Mouse (Mus musculus) lung, adult 2 months (tissue): ENCODE results near the gene Dpysl4. TPM values are rescaled to one million over a fixed set of nuclear protein-coding genes. Genes with fewer than 3 reads are reported as not detected.

Source experiments
- DNase-seq: peaks from one replicate; pipeline ENCODE4 v3.0.0; 2022
- H3K4me1 ChIP-seq: fragments of 200-500 bp; 2 replicates; pipeline ENCODE4 v1.6.1; 2011; ENCODE audit warnings: low read length; ENCODE audit not compliant: control insufficient read depth, insufficient read depth
- H3K4me3 ChIP-seq: fragments of 200-500 bp; replicated peaks from 2 replicates; pipeline ENCODE3; 2011; ENCODE audit warnings: low read depth, mild to moderate bottlenecking, control low read depth, low read length; ENCODE audit errors: extremely low read depth
- CTCF ChIP-seq: fragments of 200-500 bp; IDR thresholded peaks from 2 replicates; pipeline ENCODE4 v1.5.1; 2011; ENCODE audit warnings: mild to moderate bottlenecking, low read length, control low read depth; ENCODE audit not compliant: insufficient read depth
- POLR2A ChIP-seq: fragments of 200-500 bp; IDR thresholded peaks from 2 replicates; pipeline ENCODE4 v1.6.1; 2011; ENCODE audit warnings: low read depth, mild to moderate bottlenecking, control low read depth, low read length, borderline replicate concordance; ENCODE audit errors: extremely low read depth
- WGBS: fragments of 180-500 bp; shearing (Covaris S2); methylation state at CpG from one replicate; pipeline ENCODE4 v1.1.7; 2018; 5-methylcytosine and 5-hydroxymethylcytosine counted together
- polyA plus RNA-seq: library from polyadenylated mRNA; depleted of rRNA; stranded (reverse); fragments of >200 nt; gene quantifications from 2 replicates; pipeline ENCODE4 v1.2.3, GENCODE M21; 2012

Gene Dpysl4
- polyA plus RNA-seq, 1 experiment: 0.40 TPM

DNA sequence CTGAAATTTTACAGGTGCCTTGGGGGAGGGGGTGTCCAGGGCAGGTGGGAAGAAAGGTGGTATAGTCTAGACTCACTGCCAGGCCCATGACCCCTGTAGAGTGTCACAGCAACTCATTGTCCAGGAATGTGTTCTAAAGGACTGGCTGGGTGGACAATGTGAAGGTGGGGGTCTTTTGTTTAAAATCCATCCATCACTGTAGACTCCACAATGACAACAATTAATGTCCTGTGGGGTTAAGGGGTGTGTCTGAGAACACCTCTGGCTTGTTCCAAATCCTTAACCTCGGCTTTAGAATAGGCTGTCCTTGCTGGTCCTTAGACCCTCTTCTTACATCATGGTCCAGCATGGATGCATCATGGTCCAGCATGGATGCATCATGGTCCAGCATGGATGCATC lies 1.5 kb upstream of the Dpysl4 start:
- H3K4me3 ChIP-seq: no peak overlapping the region
- 45% methylated on average over 1 of the region's 1 CpGs for WGBS
- DNase-seq: no peak
- TF ChIP-seq POLR2A: no peak
- TF ChIP-seq CTCF: no peak
- H3K4me1 ChIP-seq: peaks cover 2% of the 10 kb centered on the region; the same call in 1 of the 2 replicates

DNA sequence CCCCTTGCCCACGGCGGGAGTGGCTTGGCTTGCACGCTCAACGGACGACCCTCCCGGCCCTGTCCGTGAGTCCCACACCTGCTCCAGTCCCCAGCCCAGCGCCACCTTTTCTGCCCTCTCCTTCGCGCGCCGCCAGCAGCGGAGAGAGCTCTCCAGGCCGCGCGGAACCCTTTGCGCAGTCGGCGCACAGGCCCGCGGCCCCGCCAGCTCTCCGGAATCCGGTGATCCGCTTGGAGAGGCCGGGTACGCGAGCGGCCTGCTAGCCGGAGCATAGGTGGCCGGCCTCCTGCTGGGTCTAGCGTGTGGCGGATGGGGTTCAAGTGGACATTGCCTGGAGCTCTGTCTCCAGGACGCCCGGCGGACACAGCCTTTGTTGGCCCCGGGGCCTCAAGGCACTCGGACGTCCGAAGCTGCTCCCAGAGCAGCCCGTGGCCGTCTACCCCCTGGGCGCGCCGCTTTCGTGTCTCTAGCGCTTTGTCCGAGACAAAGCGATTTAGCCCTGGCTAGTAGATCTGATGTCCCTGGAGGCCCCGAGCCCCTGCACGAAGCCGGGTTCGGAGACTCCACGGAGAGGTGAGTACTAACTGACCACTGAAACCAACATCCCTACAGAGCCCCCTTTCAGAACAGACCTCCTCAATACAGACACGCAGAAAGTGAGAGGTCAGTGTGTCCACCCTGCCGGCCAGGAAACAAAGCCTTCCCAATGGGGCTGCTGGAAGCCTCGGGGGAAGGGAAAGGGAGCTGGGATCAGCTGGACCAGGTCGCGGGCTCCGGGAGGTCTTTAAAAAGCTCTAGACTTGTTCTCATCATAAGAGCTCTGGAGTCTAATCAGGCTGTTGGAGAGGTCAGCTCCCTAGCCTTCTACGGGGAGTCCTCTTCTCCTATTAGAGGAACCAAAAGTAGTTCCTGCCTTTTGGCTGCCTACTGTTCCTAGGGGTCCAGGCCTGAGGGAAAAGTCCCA lies 676 bp downstream of the Dpysl4 start:
- DNase-seq: no peak
- Histone ChIP-seq H3K4me1 (peaks cover 2% of the 10 kb centered on the region; the same call in 1 of the 2 replicates), H3K4me3 (no peak overlapping the region)
- TF ChIP-seq POLR2A: no peak
- no peak for TF ChIP-seq CTCF
- WGBS: 4% methylated on average over 61 of the region's 61 CpGs

DNA sequence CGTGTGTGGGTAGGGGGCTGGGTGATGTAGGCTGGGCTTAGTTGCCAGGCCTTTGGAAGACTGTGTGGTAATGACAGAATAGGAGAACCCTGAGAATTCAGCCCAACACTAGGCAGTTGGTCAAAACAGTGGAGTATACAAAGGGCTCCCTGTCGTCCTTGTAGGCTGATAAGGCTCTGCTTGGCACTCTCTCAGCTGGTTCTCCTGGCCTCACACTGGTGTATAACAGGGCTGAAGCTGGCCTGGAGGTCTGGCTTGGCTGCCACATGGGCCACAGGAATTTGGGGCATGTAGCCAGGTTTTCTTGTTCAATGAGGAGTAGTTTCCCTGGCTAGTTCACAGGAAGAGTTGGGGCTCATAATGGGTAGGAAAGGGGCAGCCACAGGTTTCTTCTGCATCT lies 2.0 kb downstream of the Dpysl4 start:
- TF ChIP-seq CTCF: no peak
- TF ChIP-seq POLR2A: no peak
- 55% methylated on average over 2 of the region's 2 CpGs for WGBS
- Histone ChIP-seq H3K4me3 (no peak overlapping the region), H3K4me1 (peaks cover 2% of the 10 kb centered on the region; the same call in 1 of the 2 replicates)
- DNase-seq: no peak

DNA sequence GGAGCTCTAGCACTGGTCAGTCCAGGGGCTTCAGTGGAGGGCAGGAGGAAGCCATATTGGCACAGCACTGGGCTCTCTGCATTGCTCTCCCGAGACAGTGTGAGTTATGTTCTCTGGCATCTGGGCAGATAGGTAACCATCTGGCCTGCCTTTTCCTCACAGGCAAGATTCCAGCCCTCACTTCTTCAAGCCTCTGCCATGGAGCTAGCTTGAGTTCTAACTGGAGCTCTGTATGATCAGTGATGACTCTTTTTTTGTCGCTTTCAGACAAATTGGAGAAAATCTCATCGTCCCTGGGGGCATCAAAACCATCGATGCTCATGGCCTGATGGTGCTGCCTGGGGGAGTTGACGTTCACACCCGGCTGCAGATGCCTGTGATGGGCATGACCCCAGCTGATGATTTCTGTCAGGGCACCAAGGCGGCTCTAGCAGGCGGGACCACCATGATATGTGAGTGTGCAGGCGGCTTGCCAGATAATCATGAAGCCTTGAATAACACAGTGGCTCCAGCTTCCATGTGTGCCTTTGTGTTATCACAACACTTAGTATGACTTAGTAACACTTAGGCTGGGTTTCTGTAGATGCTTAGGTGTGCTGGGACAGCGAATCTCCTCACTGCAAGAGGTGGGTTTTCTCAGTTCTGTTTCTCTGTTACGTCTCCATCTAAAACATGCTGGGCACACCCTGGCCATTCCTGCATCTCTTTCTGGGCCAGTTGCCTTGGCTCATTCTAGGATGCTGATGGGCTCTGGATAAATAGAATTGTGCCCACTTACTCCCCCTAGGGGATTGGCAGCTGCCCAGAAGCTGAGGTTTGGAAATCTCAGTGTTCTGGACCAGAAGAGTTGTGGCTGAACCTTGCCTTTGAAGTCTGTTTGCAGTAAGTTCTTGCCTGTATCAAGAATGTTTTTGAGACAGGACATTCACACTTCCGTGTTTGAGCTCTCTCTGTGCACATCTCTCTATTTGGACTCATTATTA lies 4.4 kb downstream of the Dpysl4 start:
- no peak overlapping the region for H3K4me3 ChIP-seq
- no peak for TF ChIP-seq POLR2A
- TF ChIP-seq CTCF: no peak
- WGBS: 82% methylated on average over 12 of the region's 12 CpGs
- H3K4me1 ChIP-seq: peaks cover 2% of the 10 kb centered on the region; the same call in 1 of the 2 replicates
- no peak for DNase-seq

DNA sequence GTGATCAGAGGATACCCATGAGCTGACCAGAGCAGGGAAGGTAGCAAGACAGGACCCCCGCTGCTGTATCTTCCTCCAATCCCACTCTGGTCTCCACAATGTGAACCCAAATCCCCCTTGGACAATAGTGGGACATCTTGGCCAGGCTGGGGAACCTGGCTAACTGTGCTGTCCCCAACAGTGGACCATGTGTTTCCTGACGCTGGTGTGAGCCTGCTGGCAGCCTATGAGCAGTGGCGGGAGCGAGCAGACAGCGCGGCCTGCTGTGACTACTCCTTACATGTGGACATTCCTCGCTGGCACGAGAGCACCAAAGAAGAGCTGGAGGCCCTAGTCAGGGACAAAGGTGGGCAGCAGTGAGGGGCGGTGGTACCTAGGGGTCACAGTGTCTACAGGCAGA lies 5.9 kb downstream of the Dpysl4 start:
- no peak for DNase-seq
- no peak overlapping the region for H3K4me3 ChIP-seq
- 86% methylated on average over 9 of the region's 9 CpGs for WGBS

DNA sequence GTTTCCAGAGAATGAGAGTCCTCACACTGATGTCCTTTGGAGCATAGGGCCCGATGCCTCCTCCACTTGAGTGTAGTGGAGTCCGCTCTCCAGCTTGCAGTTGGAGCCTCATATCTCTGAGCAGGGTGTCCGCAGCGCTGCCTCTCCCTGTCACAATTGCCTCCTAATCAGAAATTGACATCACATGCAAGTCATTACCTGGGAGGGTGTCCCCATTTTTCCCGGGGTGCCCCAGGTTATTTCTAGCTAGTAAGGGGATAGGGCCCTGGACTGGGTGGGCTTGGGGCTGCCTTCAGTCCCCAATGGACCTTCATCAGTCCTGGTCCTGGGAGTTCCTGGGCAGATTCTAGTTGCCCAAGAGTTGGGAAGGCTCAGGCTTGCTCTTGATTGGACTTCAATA lies 6.9 kb downstream of the Dpysl4 start:
- TF ChIP-seq CTCF (no peak), POLR2A (no peak)
- DNase-seq: no peak
- Histone ChIP-seq H3K4me1 (no peaks in the 10 kb centered on the region), H3K4me3 (no peak overlapping the region)
- WGBS: 90% methylated on average over 5 of the region's 5 CpGs

More for the DNA sequence above, 5.9 kb downstream of the Dpysl4 start:
- no peak for TF ChIP-seq POLR2A
- TF ChIP-seq CTCF: no peak
- H3K4me1 ChIP-seq: no peaks in the 10 kb centered on the region

DNA sequence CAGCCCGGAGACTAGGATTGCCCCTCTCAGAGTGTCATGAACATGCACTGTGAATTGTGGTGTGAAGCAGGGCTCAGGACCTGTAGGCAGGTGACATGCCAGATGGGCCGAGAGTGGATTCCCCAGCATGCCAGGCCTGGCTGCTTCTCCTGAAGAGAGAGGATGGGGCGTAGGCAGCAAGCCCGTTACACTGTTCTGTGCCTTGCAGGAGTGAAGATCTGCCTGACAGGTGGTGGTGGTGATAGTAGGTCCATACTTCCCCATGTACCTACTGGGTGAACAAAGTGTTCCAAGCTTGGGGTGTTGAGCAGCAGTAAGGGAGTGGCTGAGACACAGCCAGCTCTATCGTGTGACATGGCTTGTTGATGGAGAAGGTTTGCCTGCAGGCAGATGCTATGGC lies 7.3 kb downstream of the Dpysl4 start:
- Histone ChIP-seq H3K4me1 (no peaks in the 10 kb centered on the region), H3K4me3 (no peak overlapping the region)
- TF ChIP-seq POLR2A: no peak
- TF ChIP-seq CTCF: no peak
- WGBS: 93% methylated on average over 5 of the region's 5 CpGs
- no peak for DNase-seq

DNA sequence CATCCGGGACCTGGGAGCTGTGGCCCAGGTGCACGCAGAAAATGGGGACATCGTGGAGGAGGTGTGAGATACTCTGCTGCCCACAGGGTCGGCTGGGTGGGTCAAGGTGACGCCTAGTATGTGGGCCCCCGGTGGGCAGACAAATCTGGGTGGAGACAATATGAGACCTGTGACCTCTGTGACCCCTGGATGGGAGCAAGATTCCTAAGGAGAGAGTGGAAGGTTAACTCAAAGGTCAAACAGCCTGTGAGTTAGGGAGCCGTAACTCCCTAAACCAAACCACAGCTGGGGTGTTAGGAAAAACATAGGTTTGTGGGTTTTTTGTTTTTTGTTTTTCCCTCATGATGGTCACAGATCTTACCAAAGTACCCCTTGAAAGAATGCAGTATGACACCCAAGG lies 8.0 kb downstream of the Dpysl4 start:
- no peak for DNase-seq
- WGBS: 76% methylated on average over 7 of the region's 7 CpGs
- no peak overlapping the region for H3K4me3 ChIP-seq
- TF ChIP-seq POLR2A (no peak), CTCF (no peak)
- H3K4me1 ChIP-seq: no peaks in the 10 kb centered on the region

DNA sequence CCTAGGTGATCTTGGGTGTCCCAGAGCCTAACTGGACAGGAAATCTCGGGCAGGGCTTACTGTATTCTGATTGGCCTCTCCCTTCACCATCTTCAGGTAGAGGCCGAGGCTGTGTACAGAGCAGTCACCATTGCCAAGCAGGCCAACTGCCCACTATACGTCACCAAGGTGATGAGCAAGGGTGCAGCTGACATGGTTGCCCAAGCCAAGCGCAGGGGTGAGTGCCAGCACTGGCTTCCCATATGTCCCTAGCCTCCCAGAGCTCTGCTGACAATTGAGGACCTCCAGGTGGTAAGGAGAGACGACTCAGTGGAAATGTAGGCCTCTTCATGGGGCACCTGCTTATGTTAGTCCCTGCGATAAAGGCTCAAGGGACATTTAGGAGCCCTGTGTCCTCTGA lies 9.0 kb downstream of the Dpysl4 start:
- WGBS: 79% methylated on average over 6 of the region's 6 CpGs
- TF ChIP-seq POLR2A (no peak), CTCF (no peak)
- no peaks in the 10 kb centered on the region for H3K4me1 ChIP-seq
- no peak for DNase-seq
- no peak overlapping the region for H3K4me3 ChIP-seq
